Mouse (Mus musculus) naive thymus-derived CD4-positive, alpha-beta T cell, adult 2 months (primary cell): ENCODE measurements around the gene Tinagl1.

ENCODE experiments used
- DNase-seq: peaks from one replicate; pipeline ENCODE4 v3.0.0-alpha.2; 2011; ENCODE audit warnings: low read depth

Tinagl1 gene

GRCm38 (mm10) chr4:130175072-130175711 lies at the start of gene Tinagl1:
Gene Tinagl1, minus strand, starts transcription at chr4:130175122.
- DNase-seq = no peak

- no peak for DNase-seq
Measured at GRCm38 (mm10) chr4:130224071-130224470, 49.1 kb upstream of the Tinagl1 start.

GRCm38 (mm10) chr4:130222179-130222578 lies 47.3 kb upstream of the Tinagl1 start, which contains the start of gene Gm853:
Gene Gm853, minus strand, starts transcription at chr4:130222401.
- DNase-seq = no peak

GRCm38 (mm10) chr4:130220176-130220575 lies 45.3 kb upstream of the Tinagl1 start:
- no peak for DNase-seq

- DNase-seq = no peak
Measured at GRCm38 (mm10) chr4:130215392-130215791, 40.5 kb upstream of the Tinagl1 start.

GRCm38 (mm10) chr4:130213857-130214256 lies 38.9 kb upstream of the Tinagl1 start:
- DNase-seq = no peak

GRCm38 (mm10) chr4:130213197-130213596 lies 38.3 kb upstream of the Tinagl1 start:
- no peak for DNase-seq

- no peak for DNase-seq
Measured at GRCm38 (mm10) chr4:130212421-130212820, 37.5 kb upstream of the Tinagl1 start.

- DNase-seq = no peak
Measured at GRCm38 (mm10) chr4:130211870-130212269, 36.9 kb upstream of the Tinagl1 start.

GRCm38 (mm10) chr4:130198694-130199670 lies 24.1 kb upstream of the Tinagl1 start:
- DNase-seq = peak; percentile 67

- no peak for DNase-seq
Measured at GRCm38 (mm10) chr4:130196542-130196941, 21.6 kb upstream of the Tinagl1 start.

GRCm38 (mm10) chr4:130195924-130196323 lies 21.0 kb upstream of the Tinagl1 start:
- DNase-seq = no peak

- no peak for DNase-seq
Measured at GRCm38 (mm10) chr4:130192266-130192665, 17.3 kb upstream of the Tinagl1 start.

- no peak for DNase-seq
Measured at GRCm38 (mm10) chr4:130189606-130190005, 14.7 kb upstream of the Tinagl1 start.

- DNase-seq = peak; percentile 72
Measured at GRCm38 (mm10) chr4:130188806-130189297, 13.9 kb upstream of the Tinagl1 start.

- no peak for DNase-seq
Measured at GRCm38 (mm10) chr4:130186891-130187290, 12.0 kb upstream of the Tinagl1 start.

- DNase-seq = no peak
Measured at GRCm38 (mm10) chr4:130186450-130186849, 11.5 kb upstream of the Tinagl1 start.

GRCm38 (mm10) chr4:130183879-130184278 lies 9.0 kb upstream of the Tinagl1 start:
- DNase-seq = no peak

GRCm38 (mm10) chr4:130183023-130183422 lies 8.1 kb upstream of the Tinagl1 start:
- no peak for DNase-seq

- DNase-seq = no peak
Measured at GRCm38 (mm10) chr4:130181886-130182285, 7.0 kb upstream of the Tinagl1 start.

- no peak for DNase-seq
Measured at GRCm38 (mm10) chr4:130180909-130181602, 6.1 kb upstream of the Tinagl1 start.

GRCm38 (mm10) chr4:130179876-130180275 lies 5.0 kb upstream of the Tinagl1 start:
- no peak for DNase-seq
